Mouse (Mus musculus): ENCODE results near the gene Elk3. TPM values are rescaled to one million over a fixed set of nuclear protein-coding genes. Genes with fewer than 3 reads are reported as not detected.

Elk3 gene
- polyA plus RNA-seq, 1 experiment from 2014 or later = 17.6 TPM

GRCm38 (mm10) chr10:93266521-93266920 lies 44.4 kb downstream of the Elk3 start:
- Histone ChIP-seq H3K4me3 (ENCODE audit: low read depth, low read length) (no peak overlapping the region), H3K4me1 (replicated peaks; ENCODE audit: control insufficient read depth, insufficient read depth, low read length) (peaks cover 9% of the 10 kb centered on the region; the same call in 1 of the 2 replicates), H3K27ac (ENCODE audit: low read depth, low read length) (no peak overlapping the region), H3K36me3 (ENCODE audit: control insufficient read depth, insufficient read depth, low read length) (peaks cover 3% of the 10 kb centered on the region; the same call in 1 of the 2 replicates), H3K9me3 (ENCODE audit: control insufficient read depth, low read length) (no peaks in the 10 kb centered on the region), H3K27me3 (replicated peaks; ENCODE audit: control insufficient read depth, insufficient read depth, low read length) (no peaks in the 10 kb centered on the region), H3K4me2 (no peak overlapping the region), H3K9ac (ENCODE audit: low read depth, low read length) (no peak overlapping the region)
- ATAC-seq (replicated peaks; ENCODE audit: low FRiP score) (no peak), DNase-seq (ENCODE audit: low spot score) (no peak)
- 95% methylated on average over 7 of the region's 7 CpGs for WGBS

- no peaks in the 10 kb centered on the region for H3K27me3 ChIP-seq (replicated peaks; ENCODE audit: control insufficient read depth, insufficient read depth, low read length)
- WGBS = 91% methylated on average over 9 of the region's 9 CpGs
- H3K9me3 ChIP-seq (ENCODE audit: control insufficient read depth, low read length) = no peaks in the 10 kb centered on the region
- H3K4me3 ChIP-seq (ENCODE audit: low read depth, low read length) = no peak overlapping the region
- H3K9ac ChIP-seq (ENCODE audit: low read depth, low read length) = no peak overlapping the region
- peaks cover 9% of the 10 kb centered on the region; the same call in 1 of the 2 replicates for H3K4me1 ChIP-seq (replicated peaks; ENCODE audit: control insufficient read depth, insufficient read depth, low read length)
- H3K27ac ChIP-seq (ENCODE audit: low read depth, low read length) = no peak overlapping the region
- DNase-seq (ENCODE audit: low spot score) (no peak), ATAC-seq (replicated peaks; ENCODE audit: low FRiP score) (no peak)
- H3K36me3 ChIP-seq (ENCODE audit: control insufficient read depth, insufficient read depth, low read length) = peaks cover 3% of the 10 kb centered on the region; the same call in 1 of the 2 replicates
- H3K4me2 ChIP-seq = no peak overlapping the region
Measured at GRCm38 (mm10) chr10:93265833-93266232, 45.1 kb downstream of the Elk3 start.

DNA sequence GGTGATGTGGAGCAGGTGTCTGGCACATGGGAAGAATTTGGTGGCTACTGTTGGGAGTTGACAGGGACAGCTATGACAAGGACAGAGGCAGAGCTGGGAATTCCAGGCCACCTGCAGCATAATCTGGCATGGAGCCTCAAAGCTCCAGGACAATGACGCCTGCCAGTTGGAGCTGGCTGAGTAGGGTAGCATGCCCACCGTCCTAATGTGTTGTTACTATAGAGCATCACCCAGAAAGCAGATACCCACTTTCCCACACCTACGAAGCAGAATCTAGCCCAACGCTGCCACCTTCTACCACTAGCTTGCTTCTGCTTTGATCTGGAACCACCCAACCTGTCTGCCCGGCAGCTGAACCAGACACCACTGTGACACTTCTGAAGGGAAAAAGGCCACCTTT lies 46.9 kb downstream of the Elk3 start:
- H3K27ac ChIP-seq (ENCODE audit: low read depth, low read length) = no peak overlapping the region
- H3K27me3 ChIP-seq (replicated peaks; ENCODE audit: control insufficient read depth, insufficient read depth, low read length) = no peaks in the 10 kb centered on the region
- ATAC-seq (replicated peaks; ENCODE audit: low FRiP score) (no peak), DNase-seq (ENCODE audit: low spot score) (no peak)
- no peak overlapping the region for H3K4me3 ChIP-seq (ENCODE audit: low read depth, low read length)
- peaks cover 9% of the 10 kb centered on the region; the same call in 1 of the 2 replicates for H3K4me1 ChIP-seq (replicated peaks; ENCODE audit: control insufficient read depth, insufficient read depth, low read length)
- no peak overlapping the region for H3K9ac ChIP-seq (ENCODE audit: low read depth, low read length)
- peaks cover 5% of the 10 kb centered on the region; the same call in 1 of the 2 replicates for H3K36me3 ChIP-seq (ENCODE audit: control insufficient read depth, insufficient read depth, low read length)
- WGBS = 89% methylated on average over 5 of the region's 5 CpGs
- H3K4me2 ChIP-seq = no peak overlapping the region
- no peaks in the 10 kb centered on the region for H3K9me3 ChIP-seq (ENCODE audit: control insufficient read depth, low read length)

DNA sequence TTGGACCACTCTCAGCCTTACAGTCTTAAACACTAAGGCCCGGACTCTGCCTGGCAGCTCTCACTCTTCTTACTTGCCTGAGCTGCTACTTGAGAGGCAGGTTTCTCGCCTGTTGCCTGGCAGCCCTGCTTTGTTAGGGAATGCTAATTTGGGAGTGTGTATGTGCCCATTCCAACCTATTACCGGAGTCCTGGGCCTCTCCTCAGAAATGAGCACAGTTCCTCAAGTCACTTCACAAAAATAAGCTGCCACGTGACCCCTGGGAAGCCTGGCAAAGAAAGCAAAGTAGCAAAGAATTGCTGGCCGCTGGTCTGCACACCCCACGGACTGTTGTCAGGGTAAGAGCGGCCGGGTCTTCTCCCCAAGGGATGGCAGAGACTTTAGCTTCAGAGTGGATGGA lies 47.5 kb downstream of the Elk3 start:
- ATAC-seq (replicated peaks; ENCODE audit: low FRiP score) (no peak), DNase-seq (ENCODE audit: low spot score) (no peak)
- peaks cover 5% of the 10 kb centered on the region; the same call in 1 of the 2 replicates for H3K36me3 ChIP-seq (ENCODE audit: control insufficient read depth, insufficient read depth, low read length)
- no peaks in the 10 kb centered on the region for H3K27me3 ChIP-seq (replicated peaks; ENCODE audit: control insufficient read depth, insufficient read depth, low read length)
- H3K9me3 ChIP-seq (ENCODE audit: control insufficient read depth, low read length) = no peaks in the 10 kb centered on the region
- H3K4me2 ChIP-seq = no peak overlapping the region
- 82% methylated on average over 8 of the region's 8 CpGs for WGBS
- no peak overlapping the region for H3K27ac ChIP-seq (ENCODE audit: low read depth, low read length)
- H3K9ac ChIP-seq (ENCODE audit: low read depth, low read length) = no peak overlapping the region
- H3K4me1 ChIP-seq (replicated peaks; ENCODE audit: control insufficient read depth, insufficient read depth, low read length) = peaks cover 9% of the 10 kb centered on the region; the same call in 1 of the 2 replicates
- no peak overlapping the region for H3K4me3 ChIP-seq (ENCODE audit: low read depth, low read length)

DNA sequence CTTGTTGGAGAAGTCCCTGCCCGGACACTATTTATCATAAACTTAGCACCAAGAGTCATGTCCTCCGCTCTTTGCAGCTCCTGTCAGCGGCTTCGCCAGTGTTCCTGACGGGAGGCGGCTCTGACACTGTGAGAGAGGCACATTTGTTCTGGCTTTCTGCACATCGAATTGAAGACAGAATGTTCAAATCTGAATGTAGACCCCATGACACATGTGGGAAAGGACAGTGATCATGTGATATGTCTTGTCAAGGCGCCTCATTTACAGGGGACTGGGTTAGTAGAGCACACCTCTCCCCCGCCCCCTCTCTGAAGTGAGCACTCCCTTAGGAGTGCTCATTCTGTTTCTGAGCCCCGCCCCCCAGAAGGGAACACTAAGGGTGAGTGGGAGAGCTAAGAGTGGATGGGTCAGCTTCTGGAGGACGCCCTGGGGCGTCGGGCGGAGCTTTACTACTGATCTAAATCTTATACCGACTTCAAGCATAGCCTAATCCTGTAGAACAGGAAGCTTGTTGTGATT lies 48.9 kb downstream of the Elk3 start:
- Histone ChIP-seq H3K4me1 (replicated peaks; ENCODE audit: control insufficient read depth, insufficient read depth, low read length) (peaks cover 9% of the 10 kb centered on the region; the same call in 1 of the 2 replicates), H3K27ac (ENCODE audit: low read depth, low read length) (no peak overlapping the region), H3K9me3 (ENCODE audit: control insufficient read depth, low read length) (no peaks in the 10 kb centered on the region), H3K9ac (ENCODE audit: low read depth, low read length) (no peak overlapping the region), H3K36me3 (ENCODE audit: control insufficient read depth, insufficient read depth, low read length) (peaks cover 5% of the 10 kb centered on the region; the same call in 1 of the 2 replicates), H3K4me2 (peak overlapping the region; percentile 30), H3K4me3 (ENCODE audit: low read depth, low read length) (no peak overlapping the region), H3K27me3 (replicated peaks; ENCODE audit: control insufficient read depth, insufficient read depth, low read length) (no peaks in the 10 kb centered on the region)
- DNase-seq (ENCODE audit: low spot score) (no peak), ATAC-seq (replicated peaks; ENCODE audit: low FRiP score) (peak; percentile 56; the same call in 1 of the 2 replicates)
- 21% methylated on average over 15 of the region's 15 CpGs for WGBS

DNA sequence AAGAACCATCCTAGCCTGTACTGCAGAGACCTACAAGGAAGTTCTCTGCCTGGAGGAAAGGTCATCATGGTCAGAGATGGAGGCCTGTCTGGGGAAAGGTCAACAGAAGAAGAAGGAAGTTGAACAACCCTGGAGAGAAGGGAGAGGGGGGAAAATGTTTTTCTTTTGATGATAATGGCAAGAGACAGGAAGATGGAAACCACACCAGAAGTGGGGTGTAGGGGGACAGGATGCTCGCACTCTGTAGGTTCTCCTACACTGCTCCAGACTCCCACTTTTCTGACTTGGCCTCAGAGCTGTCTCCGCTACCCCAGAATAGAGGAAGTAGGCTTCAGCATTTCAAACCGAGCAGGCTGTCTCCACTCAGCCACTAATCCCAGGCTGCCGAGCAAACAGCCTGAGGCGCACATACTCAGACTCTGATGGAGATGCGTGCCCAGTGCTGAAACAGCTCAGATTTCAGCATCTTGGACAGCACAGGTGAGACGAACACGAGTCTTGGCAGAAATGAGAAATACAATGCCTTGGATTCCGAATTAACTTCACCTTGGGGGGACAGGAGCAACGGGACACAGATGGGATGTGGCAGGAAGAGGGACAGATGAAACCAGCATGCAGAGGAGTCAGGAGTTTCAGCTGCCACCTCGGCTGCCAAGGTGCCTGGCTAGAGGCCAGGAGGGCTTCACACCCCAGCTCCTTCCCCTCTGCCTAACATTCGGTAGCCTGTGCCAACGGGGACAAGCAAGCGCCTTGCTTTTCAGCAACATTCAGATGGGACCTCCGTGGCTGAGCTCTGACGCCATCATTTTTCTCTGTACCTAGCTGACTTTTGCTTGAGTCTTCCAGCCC lies 49.6 kb downstream of the Elk3 start:
- H3K4me1 ChIP-seq (replicated peaks; ENCODE audit: control insufficient read depth, insufficient read depth, low read length) = peaks cover 9% of the 10 kb centered on the region; the same call in 1 of the 2 replicates
- no peak for DNase-seq (ENCODE audit: low spot score)
- H3K4me2 ChIP-seq = peak overlapping the region; percentile 30
- peak; percentile 40; the same call in 1 of the 2 replicates for ATAC-seq (replicated peaks; ENCODE audit: low FRiP score)
- H3K27me3 ChIP-seq (replicated peaks; ENCODE audit: control insufficient read depth, insufficient read depth, low read length) = no peaks in the 10 kb centered on the region
- H3K4me3 ChIP-seq (ENCODE audit: low read depth, low read length) = no peak overlapping the region
- H3K9me3 ChIP-seq (ENCODE audit: control insufficient read depth, low read length) = no peaks in the 10 kb centered on the region
- H3K36me3 ChIP-seq (ENCODE audit: control insufficient read depth, insufficient read depth, low read length) = peaks cover 5% of the 10 kb centered on the region; the same call in 1 of the 2 replicates
- no peak overlapping the region for H3K9ac ChIP-seq (ENCODE audit: low read depth, low read length)
- WGBS = 23% methylated on average over 16 of the region's 16 CpGs
- H3K27ac ChIP-seq (ENCODE audit: low read depth, low read length) = no peak overlapping the region

- Histone ChIP-seq H3K9me3 (ENCODE audit: control insufficient read depth, low read length) (no peaks in the 10 kb centered on the region), H3K9ac (ENCODE audit: low read depth, low read length) (no peak overlapping the region), H3K4me3 (ENCODE audit: low read depth, low read length) (no peak overlapping the region), H3K27ac (ENCODE audit: low read depth, low read length) (no peak overlapping the region), H3K36me3 (ENCODE audit: control insufficient read depth, insufficient read depth, low read length) (peaks cover 5% of the 10 kb centered on the region; the same call in 1 of the 2 replicates), H3K4me2 (no peak overlapping the region), H3K4me1 (replicated peaks; ENCODE audit: control insufficient read depth, insufficient read depth, low read length) (peaks cover 9% of the 10 kb centered on the region; the same call in 1 of the 2 replicates), H3K27me3 (replicated peaks; ENCODE audit: control insufficient read depth, insufficient read depth, low read length) (no peaks in the 10 kb centered on the region)
- WGBS = 79% methylated on average over 5 of the region's 5 CpGs
- DNase-seq (ENCODE audit: low spot score) (no peak), ATAC-seq (replicated peaks; ENCODE audit: low FRiP score) (no peak)
Measured at GRCm38 (mm10) chr10:93259826-93260225, 51.1 kb downstream of the Elk3 start.

DNA sequence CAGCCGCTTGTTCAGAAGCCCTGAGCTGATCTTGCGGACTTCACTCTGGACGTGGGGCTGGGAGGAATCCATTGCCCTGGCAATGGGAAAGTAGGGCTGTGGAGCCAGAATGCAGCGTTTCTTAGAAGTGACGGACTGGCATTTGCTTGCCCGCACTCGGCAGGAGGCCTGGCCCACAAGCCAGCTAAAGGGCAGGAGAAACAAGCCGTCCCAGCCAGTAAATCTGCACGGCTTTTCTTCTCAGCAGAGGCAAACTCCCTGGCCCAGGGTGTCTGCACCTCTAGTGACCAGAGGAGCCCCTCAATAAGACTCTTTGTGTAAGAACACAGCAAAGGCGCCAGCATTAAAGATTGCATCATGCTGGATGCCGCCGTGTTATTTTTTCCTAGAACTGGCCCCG lies 55.6 kb downstream of the Elk3 start:
- Histone ChIP-seq H3K4me2 (no peak overlapping the region), H3K9ac (ENCODE audit: low read depth, low read length) (no peak overlapping the region), H3K27ac (ENCODE audit: low read depth, low read length) (0 out of 2 replicates have a peak overlapping the region, but pooled peaks have one; percentile 21), H3K36me3 (ENCODE audit: control insufficient read depth, insufficient read depth, low read length) (peaks cover 3% of the 10 kb centered on the region; the same call in 1 of the 2 replicates), H3K27me3 (replicated peaks; ENCODE audit: control insufficient read depth, insufficient read depth, low read length) (no peaks in the 10 kb centered on the region), H3K4me3 (ENCODE audit: low read depth, low read length) (no peak overlapping the region), H3K4me1 (replicated peaks; ENCODE audit: control insufficient read depth, insufficient read depth, low read length) (no peaks in the 10 kb centered on the region), H3K9me3 (ENCODE audit: control insufficient read depth, low read length) (no peaks in the 10 kb centered on the region)
- DNase-seq (ENCODE audit: low spot score) = no peak
- WGBS = 66% methylated on average over 13 of the region's 13 CpGs
- no peak for ATAC-seq (replicated peaks; ENCODE audit: low FRiP score)

Data from liver, embryonic 11.5 days (tissue).